Mouse (Mus musculus): ENCODE measurements at regions not wholly inside any gene's neighbourhood (a gene's known extent, or its start where the extent isn't known, plus 50 kb on each side); places are given as distances from the start of the nearest gene placed in this dataset.
A peak's percentile ranks its signal among the peaks of the same experiment; 100 is the strongest.
"Not testable (repeated sequence)": the region's sequence is repeated elsewhere in the genome, so short reads cannot be mapped to it uniquely, and the experiment has no call there.

DNA sequence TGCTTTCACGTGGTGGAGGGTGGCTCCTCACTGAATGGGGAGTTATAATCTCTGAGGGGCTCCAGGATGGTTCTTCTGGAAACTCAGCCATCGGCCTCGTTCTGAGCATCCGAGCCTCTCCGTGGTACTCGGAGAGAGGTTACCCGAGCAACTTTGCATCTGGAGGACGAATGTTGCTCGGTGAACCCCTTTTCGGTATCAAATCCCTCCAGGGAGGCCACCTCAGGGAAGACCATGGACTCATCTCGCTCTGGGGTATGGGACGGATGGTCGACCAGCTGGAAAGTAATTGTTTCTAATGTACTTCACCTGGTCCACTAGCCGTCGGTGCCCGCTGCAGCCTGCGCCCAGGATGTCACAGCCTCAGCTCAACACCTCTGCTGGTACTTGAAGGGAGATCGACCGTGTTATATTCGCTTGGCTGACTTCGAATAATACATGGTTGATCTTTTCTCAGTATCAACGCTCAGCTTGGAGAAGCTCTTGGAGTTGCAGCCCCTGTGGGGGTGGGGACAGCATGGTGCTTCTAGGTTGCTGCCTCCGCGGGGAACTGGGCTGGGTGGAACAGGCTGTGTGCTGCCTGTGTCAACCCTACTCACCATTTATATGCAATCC lies 143.0 kb upstream of the Rtl1 start:
- Histone ChIP-seq H3K36me3 (ENCODE audit: control insufficient read depth, insufficient read depth, low read length, poor library complexity, severe bottlenecking) (no peaks in the 10 kb centered on the region; the same call in 1 of the 2 replicates), H3K27me3 (ENCODE audit: control insufficient read depth, insufficient read depth, low read length, poor library complexity, severe bottlenecking) (no peaks in the 10 kb centered on the region)
- no peak for DNase-seq (ENCODE audit: low read depth, low spot score)

- no peaks in the 10 kb centered on the region for H3K27me3 ChIP-seq (ENCODE audit: control insufficient read depth, insufficient read depth, low read length, poor library complexity, severe bottlenecking)
- H3K36me3 ChIP-seq (ENCODE audit: control insufficient read depth, insufficient read depth, low read length, poor library complexity, severe bottlenecking): no peaks in the 10 kb centered on the region; the same call in 1 of the 2 replicates
- no peak for DNase-seq (ENCODE audit: low read depth, low spot score)
These were observed 144.1 kb upstream of the Rtl1 start for GRCm38 (mm10) chr12:109744186-109744585.

GRCm38 (mm10) chr12:109745731-109746484 lies 145.8 kb upstream of the Rtl1 start:
- no peak for DNase-seq (ENCODE audit: low read depth, low spot score)
- no peaks in the 10 kb centered on the region for H3K27me3 ChIP-seq (ENCODE audit: control insufficient read depth, insufficient read depth, low read length, poor library complexity, severe bottlenecking)
- H3K36me3 ChIP-seq (ENCODE audit: control insufficient read depth, insufficient read depth, low read length, poor library complexity, severe bottlenecking): no peaks in the 10 kb centered on the region; the same call in 1 of the 2 replicates

DNA sequence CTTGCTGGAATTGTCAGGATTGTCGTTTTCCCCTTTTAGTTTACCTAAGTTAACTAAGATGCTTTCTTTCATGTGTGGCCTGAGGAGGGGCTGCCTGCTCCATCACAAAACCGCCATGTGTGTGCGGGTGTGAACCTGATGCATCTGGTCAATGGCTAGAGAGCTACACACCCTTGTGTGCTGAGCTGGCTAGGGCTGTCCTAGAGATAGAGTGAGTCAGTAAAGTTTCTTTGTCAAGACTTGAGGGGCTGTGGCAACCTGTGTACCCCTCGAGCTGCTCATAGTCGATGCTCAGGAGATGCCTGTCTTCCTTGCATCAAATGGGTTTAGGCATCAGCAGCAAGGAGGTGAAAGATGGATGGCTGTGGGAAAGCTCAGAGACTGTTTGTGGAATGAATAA lies 147.1 kb upstream of the Rtl1 start:
- DNase-seq (ENCODE audit: low read depth, low spot score): no peak
- H3K27me3 ChIP-seq (ENCODE audit: control insufficient read depth, insufficient read depth, low read length, poor library complexity, severe bottlenecking): no peaks in the 10 kb centered on the region
- H3K36me3 ChIP-seq (ENCODE audit: control insufficient read depth, insufficient read depth, low read length, poor library complexity, severe bottlenecking): no peaks in the 10 kb centered on the region

DNA sequence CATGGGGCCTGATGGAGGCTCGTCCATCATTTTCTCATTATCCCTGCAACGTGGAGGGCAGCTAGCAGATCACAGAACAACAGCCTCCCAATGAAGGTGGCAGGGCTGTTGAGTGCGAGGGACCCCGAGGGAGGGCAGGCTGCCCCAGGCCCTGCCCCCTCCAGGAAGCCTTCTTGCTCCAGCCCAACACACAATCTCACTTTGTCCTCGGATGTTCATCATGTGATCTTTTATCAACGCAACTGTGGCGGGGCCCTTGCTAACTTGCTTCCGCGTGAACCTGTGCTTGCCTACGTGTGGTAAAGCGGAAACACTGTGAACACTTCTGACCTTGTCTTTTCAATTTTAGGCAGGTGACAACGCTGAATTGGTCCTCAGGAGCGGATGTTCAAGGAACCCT lies 147.6 kb upstream of the Rtl1 start:
- DNase-seq (ENCODE audit: low read depth, low spot score): no peak
- Histone ChIP-seq H3K27me3 (ENCODE audit: control insufficient read depth, insufficient read depth, low read length, poor library complexity, severe bottlenecking) (no peaks in the 10 kb centered on the region), H3K36me3 (ENCODE audit: control insufficient read depth, insufficient read depth, low read length, poor library complexity, severe bottlenecking) (no peaks in the 10 kb centered on the region)

DNA sequence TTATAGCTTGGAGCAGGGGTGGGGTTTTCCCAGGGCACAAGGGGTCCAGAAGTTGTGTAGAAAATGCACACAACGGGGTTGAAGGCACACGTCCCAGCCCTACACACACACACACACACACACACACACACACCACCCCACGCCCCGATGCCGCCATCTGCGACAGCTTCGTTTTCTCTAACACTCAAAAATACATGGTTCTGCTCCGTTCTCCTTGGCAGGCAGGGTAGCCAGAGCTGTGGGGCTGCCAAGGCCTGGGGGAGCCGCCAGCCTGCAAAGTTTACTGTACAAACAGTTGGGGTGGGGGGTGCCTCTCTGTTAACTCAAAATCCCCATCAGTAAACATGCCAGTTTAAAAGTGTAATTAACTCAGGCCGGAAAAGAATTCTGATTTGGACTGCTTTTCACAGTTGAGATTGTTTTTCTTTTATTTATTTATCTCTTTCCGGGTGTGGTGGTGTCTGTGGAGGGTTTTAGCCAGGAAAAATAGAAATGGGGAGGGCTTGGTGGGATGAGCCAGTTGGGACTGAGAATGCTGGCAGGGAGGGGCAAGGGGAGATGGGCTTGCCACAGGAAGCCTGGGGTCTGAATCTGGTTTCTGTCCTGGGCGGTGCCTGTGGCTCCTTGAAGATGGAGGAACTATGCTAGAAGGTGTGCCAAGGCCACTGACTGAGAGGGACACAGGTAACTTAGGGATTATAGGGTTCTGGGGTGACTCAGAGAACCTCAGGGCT lies 148.4 kb upstream of the Rtl1 start:
- no peak for DNase-seq (ENCODE audit: low read depth, low spot score)
- Histone ChIP-seq H3K27me3 (ENCODE audit: control insufficient read depth, insufficient read depth, low read length, poor library complexity, severe bottlenecking) (no peaks in the 10 kb centered on the region), H3K36me3 (ENCODE audit: control insufficient read depth, insufficient read depth, low read length, poor library complexity, severe bottlenecking) (no peaks in the 10 kb centered on the region)

DNA sequence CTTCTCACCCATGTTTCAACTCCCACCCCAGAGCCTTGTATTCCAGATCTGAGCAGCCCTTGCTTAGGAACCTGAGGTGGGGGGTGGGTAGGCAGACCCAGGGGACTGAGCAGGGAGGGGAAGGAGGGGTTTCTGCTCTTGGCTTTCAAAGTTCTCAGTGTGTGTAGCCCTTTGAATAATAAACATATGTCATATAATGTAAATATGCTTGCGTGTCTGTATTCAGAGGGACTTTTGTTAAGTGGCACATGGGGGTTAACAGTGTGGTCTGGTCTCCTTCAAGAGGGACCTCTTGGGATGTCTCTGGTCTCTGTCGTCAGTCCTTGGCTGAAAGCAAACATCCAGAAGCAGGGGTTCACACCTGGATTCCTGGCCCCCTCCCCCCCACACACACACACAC lies 149.1 kb upstream of the Rtl1 start:
- Histone ChIP-seq H3K27me3 (ENCODE audit: control insufficient read depth, insufficient read depth, low read length, poor library complexity, severe bottlenecking) (no peaks in the 10 kb centered on the region), H3K36me3 (ENCODE audit: control insufficient read depth, insufficient read depth, low read length, poor library complexity, severe bottlenecking) (no peaks in the 10 kb centered on the region)
- DNase-seq (ENCODE audit: low read depth, low spot score): no peak

DNA sequence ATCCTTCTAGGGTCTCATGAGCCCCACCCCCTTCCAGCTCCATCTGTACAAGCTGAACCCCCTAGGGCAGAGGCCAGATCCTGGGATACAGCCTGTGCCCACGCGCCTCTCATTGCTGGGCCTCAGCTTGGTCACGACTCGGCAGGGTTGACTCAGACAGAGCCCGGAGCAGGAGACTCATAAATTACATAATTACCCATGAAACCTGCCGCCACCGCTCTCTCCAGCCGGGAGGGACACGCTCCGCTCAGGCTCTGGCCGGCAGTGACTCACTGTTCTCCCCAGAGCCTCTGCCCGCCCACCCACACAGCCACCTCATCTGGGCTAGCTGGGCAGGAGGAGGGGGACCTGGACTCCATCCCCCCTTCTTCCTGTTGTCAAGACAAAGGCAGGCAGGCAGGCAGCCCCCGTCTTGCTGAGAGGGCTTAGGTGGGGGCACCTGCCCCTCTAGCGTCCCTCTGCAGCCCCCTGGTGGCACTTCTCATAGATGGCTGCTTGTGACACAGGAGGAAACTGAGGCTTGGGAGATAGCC lies 149.6 kb upstream of the Rtl1 start:
- no peaks in the 10 kb centered on the region for H3K27me3 ChIP-seq (ENCODE audit: control insufficient read depth, insufficient read depth, low read length, poor library complexity, severe bottlenecking)
- peak; percentile 4 for DNase-seq (ENCODE audit: low read depth, low spot score)
- no peaks in the 10 kb centered on the region for H3K36me3 ChIP-seq (ENCODE audit: control insufficient read depth, insufficient read depth, low read length, poor library complexity, severe bottlenecking)

- DNase-seq (ENCODE audit: low read depth, low spot score): no peak
- no peaks in the 10 kb centered on the region for H3K36me3 ChIP-seq (ENCODE audit: control insufficient read depth, insufficient read depth, low read length, poor library complexity, severe bottlenecking)
- no peaks in the 10 kb centered on the region for H3K27me3 ChIP-seq (ENCODE audit: control insufficient read depth, insufficient read depth, low read length, poor library complexity, severe bottlenecking)
These were observed 154.9 kb upstream of the Rtl1 start for GRCm38 (mm10) chr12:109754986-109755385.

DNA sequence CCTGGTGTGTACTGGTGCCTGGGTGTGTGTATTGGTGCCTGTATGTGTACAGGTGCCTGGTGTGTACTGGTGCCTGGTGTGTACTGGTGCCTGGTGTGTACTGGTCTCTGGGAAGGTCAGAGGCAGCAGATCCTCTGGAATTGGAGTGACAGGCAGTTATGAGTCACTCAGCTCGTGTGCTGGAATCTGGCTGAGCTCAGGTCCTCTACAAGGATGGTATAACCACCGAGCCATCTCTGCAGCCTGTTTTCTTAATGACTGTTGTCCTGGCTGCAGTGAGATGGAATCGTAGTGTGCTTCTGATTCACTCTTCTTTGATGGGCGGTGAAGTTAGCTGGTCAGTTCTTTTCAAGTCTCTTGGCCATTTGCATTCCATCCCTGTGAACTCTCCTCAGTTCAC lies 164.2 kb upstream of the Rtl1 start:
- no peaks in the 10 kb centered on the region for H3K36me3 ChIP-seq (ENCODE audit: control insufficient read depth, insufficient read depth, low read length, poor library complexity, severe bottlenecking)
- H3K27me3 ChIP-seq (ENCODE audit: control insufficient read depth, insufficient read depth, low read length, poor library complexity, severe bottlenecking): no peaks in the 10 kb centered on the region
- DNase-seq (ENCODE audit: low read depth, low spot score): no peak

GRCm38 (mm10) chr12:109766602-109767001 lies 166.5 kb upstream of the Rtl1 start:
- H3K27me3 ChIP-seq (ENCODE audit: control insufficient read depth, insufficient read depth, low read length, poor library complexity, severe bottlenecking); H3K36me3 ChIP-seq (ENCODE audit: control insufficient read depth, insufficient read depth, low read length, poor library complexity, severe bottlenecking); DNase-seq (ENCODE audit: low read depth, low spot score): not testable (repeated sequence)

- Histone ChIP-seq H3K36me3 (ENCODE audit: control insufficient read depth, insufficient read depth, low read length, poor library complexity, severe bottlenecking) (no peaks in the 10 kb centered on the region), H3K27me3 (ENCODE audit: control insufficient read depth, insufficient read depth, low read length, poor library complexity, severe bottlenecking) (no peaks in the 10 kb centered on the region)
- DNase-seq (ENCODE audit: low read depth, low spot score): no peak
These were observed 172.4 kb upstream of the Rtl1 start for GRCm38 (mm10) chr12:109772543-109772942.

DNA sequence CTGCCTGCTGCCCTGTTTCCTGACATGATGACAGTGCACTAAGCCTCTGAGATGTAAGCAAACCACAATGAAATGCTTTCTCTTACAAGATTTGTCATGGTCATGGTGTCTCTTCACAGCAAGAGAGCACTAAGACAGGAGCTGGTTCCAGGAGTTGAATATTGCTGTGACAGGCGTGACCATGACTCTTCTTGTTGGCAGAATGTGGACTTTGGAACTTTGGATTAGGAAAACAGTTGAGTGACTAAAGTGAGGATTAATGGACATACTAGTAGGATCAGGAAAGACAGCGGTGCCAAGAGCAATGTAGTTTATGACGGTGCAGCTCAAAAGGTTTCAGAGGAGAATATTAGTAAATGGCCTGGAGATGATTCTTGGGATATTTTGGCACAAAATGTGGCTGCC lies 173.8 kb upstream of the Rtl1 start:
- Histone ChIP-seq H3K36me3 (ENCODE audit: control insufficient read depth, insufficient read depth, low read length, poor library complexity, severe bottlenecking) (no peaks in the 10 kb centered on the region), H3K27me3 (ENCODE audit: control insufficient read depth, insufficient read depth, low read length, poor library complexity, severe bottlenecking) (no peaks in the 10 kb centered on the region)
- no peak for DNase-seq (ENCODE audit: low read depth, low spot score)

DNA sequence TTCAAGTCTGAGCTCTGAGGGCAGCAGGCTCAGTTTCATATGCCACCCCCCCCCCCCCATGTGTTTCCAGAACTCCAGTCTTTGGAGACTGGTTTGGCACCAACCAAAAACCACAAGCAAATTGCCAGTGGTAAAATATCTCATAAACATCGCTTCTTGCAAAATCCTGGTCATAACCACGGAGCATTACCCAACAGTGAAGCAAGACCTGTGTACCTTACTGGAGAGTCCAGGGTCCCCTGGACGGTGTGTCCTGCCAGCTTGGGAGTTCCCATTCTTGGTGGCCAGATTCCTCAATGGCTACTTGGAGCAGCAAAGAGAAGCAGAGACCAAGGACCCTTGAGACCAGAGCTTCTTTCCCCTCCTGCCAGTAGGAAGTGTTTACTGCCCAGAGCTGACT lies 198.7 kb upstream of the Rtl1 start:
- no peak for DNase-seq (ENCODE audit: low read depth, low spot score)
- H3K36me3 ChIP-seq (ENCODE audit: control insufficient read depth, insufficient read depth, low read length, poor library complexity, severe bottlenecking): no peaks in the 10 kb centered on the region

DNA sequence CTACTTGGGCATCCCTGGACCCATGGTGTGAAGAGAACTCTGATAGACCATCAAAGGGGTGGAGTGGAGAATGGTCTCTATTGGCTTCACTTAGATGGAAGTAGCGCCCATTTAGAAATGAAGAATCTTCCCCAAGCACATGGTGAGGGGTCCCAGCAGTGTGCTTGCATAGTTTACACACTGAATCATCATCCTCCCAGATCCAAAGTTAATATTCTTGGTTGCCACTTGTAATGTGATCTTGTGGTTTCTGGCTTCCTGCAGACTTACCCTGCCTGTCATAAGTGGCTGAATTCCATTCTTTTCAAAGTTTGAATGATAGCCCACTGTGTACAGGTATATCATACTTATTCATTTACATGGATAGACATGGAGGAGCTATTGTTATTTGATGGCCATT lies 199.3 kb upstream of the Rtl1 start:
- no peak for DNase-seq (ENCODE audit: low read depth, low spot score)
- H3K27me3 ChIP-seq (ENCODE audit: control insufficient read depth, insufficient read depth, low read length, poor library complexity, severe bottlenecking): no peaks in the 10 kb centered on the region

More for the DNA sequence above, 198.7 kb upstream of the Rtl1 start:
- no peaks in the 10 kb centered on the region for H3K27me3 ChIP-seq (ENCODE audit: control insufficient read depth, insufficient read depth, low read length, poor library complexity, severe bottlenecking)

More for the DNA sequence above, 199.3 kb upstream of the Rtl1 start:
- no peaks in the 10 kb centered on the region for H3K36me3 ChIP-seq (ENCODE audit: control insufficient read depth, insufficient read depth, low read length, poor library complexity, severe bottlenecking)

Measured in splenic B cell, adult 2 months (primary cell).